Mouse (Mus musculus) intestine, embryonic 15.5 days (tissue): ENCODE measurements around the gene Prnd. TPM values are rescaled to one million over a fixed set of nuclear protein-coding genes. Genes with fewer than 3 reads are reported as not detected.

Experiments
- ATAC-seq: fragments of 200-750 bp; cut with Nextera tagmentation; 2 replicates; pipeline ENCODE4 v1.8.0; 2017; ENCODE audit warnings: moderate TSS enrichment, moderate library complexity
- H3K27ac ChIP-seq: fragments of 300-500 bp; sonication (generic); 2 replicates; pipeline ENCODE4 v1.5.1; 2015; ENCODE audit warnings: mild to moderate bottlenecking, inconsistent platforms
- H3K27me3 ChIP-seq: fragments of 300-500 bp; sonication (generic); replicated peaks from 2 replicates; pipeline ENCODE4 v1.6.1; 2015; ENCODE audit warnings: inconsistent platforms
- H3K36me3 ChIP-seq: fragments of 300-500 bp; sonication (generic); 2 replicates; pipeline ENCODE4 v1.6.1; 2015; ENCODE audit warnings: inconsistent platforms
- H3K4me1 ChIP-seq: fragments of 300-500 bp; sonication (generic); replicated peaks from 2 replicates; pipeline ENCODE4 v1.6.1; 2015; ENCODE audit warnings: inconsistent platforms
- H3K4me2 ChIP-seq: fragments of 300-500 bp; sonication (generic); replicated peaks from 2 replicates; pipeline ENCODE4 v1.6.1; 2015; ENCODE audit warnings: mild to moderate bottlenecking, inconsistent platforms
- H3K4me3 ChIP-seq: fragments of 300-500 bp; sonication (generic); replicated peaks from 2 replicates; pipeline ENCODE4 v1.5.1; 2015; ENCODE audit warnings: inconsistent platforms
- H3K9ac ChIP-seq: fragments of 300-500 bp; sonication (generic); 2 replicates; pipeline ENCODE4 v1.6.1; 2015; ENCODE audit warnings: inconsistent platforms
- H3K9me3 ChIP-seq: fragments of 300-500 bp; sonication (generic); 2 replicates; pipeline ENCODE4 v1.6.1; 2016; ENCODE audit warnings: inconsistent platforms
- WGBS: fragments of 180-500 bp; shearing (Covaris S2); methylation state at CpG from one replicate; pipeline ENCODE4 v1.1.7; 2015; 5-methylcytosine and 5-hydroxymethylcytosine counted together
- polyA plus RNA-seq: library from polyadenylated mRNA; unstranded; fragments of >200 nt; fragmentation: Nextera tagmentation; extraction: Ambion mirVana; gene quantifications from 2 replicates; pipeline ENCODE4 v1.2.1, GENCODE M21; 2015

The Prnd gene
- polyA plus RNA-seq, 1 experiment from 2014 or later: 34.6 TPM

DNA sequence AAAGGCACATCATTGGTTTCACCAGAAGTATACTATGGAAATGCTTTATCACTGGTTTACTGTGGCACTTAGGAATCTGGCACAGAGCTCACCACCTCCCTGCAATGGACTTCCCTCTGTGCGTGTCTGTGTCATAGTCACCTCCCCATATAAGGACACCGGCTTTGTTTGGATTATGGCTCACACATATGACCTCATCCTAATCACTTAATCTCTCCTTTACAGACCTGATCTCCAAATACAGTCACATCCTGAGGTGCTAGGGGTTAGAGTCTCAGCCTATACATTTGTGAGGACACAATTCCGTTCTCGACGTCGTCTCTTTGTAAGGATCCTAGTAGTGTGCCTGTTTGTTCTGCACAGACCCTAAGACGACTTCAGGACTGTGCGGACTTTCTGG is 5.4 kb upstream of the Prnd start:
- ATAC-seq: no peak
- Histone ChIP-seq H3K27ac (no peak overlapping the region), H3K36me3 (no peaks in the 10 kb centered on the region), H3K9me3 (no peaks in the 10 kb centered on the region), H3K9ac (no peak overlapping the region), H3K4me3 (no peak overlapping the region), H3K27me3 (no peaks in the 10 kb centered on the region), H3K4me1 (no peaks in the 10 kb centered on the region), H3K4me2 (no peak overlapping the region)
- WGBS: 67% methylated on average over 8 of the region's 8 CpGs

DNA sequence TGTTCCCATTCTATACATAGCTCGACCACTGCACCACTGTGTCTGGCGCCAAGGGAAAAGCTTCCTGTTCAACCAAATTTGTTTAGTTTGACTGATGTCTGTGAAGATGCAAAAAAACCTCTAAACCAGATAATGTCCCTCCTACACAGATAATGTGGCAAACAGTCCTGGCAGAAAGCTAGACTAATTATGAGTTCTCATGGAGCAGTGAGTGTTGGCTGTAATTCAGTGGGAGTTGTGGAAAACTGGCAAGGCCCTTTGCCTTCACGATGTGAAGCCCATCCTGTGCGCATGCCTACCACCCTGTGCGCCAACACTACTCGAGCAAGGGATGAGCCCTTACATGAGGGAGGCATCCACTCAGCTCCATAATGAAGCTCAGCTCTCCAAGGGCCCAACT is 4.9 kb upstream of the Prnd start:
- no peak overlapping the region for H3K4me3 ChIP-seq
- no peak overlapping the region for H3K9ac ChIP-seq
- ATAC-seq: no peak
- no peaks in the 10 kb centered on the region for H3K27me3 ChIP-seq
- H3K9me3 ChIP-seq: no peaks in the 10 kb centered on the region
- H3K36me3 ChIP-seq: no peaks in the 10 kb centered on the region
- 76% methylated on average over 6 of the region's 6 CpGs for whole genome bisulfite sequencing
- no peak overlapping the region for H3K27ac ChIP-seq
- no peak overlapping the region for H3K4me2 ChIP-seq
- H3K4me1 ChIP-seq: no peaks in the 10 kb centered on the region

DNA sequence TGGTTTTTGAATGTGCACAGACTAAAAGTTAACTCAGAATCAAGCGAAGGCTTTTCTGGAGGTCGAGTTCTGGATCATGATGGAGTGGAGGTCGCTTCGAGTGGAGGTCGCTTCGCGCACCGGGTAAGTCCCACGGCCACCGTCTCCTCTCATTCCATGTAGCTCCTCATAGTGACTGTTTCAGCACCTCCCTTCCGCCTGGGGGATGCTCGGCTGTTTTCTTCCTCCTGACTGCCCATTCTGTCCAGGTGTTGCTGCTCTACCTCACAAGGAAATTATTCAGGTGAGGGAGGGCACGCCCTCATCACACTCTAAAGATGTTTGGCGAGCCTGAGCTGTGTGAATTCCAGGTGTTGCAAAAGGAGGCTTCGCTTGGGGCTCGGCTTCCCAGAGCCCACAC is 4.3 kb upstream of the Prnd start:
- no peak overlapping the region for H3K27ac ChIP-seq
- WGBS: 86% methylated on average over 16 of the region's 16 CpGs

DNA sequence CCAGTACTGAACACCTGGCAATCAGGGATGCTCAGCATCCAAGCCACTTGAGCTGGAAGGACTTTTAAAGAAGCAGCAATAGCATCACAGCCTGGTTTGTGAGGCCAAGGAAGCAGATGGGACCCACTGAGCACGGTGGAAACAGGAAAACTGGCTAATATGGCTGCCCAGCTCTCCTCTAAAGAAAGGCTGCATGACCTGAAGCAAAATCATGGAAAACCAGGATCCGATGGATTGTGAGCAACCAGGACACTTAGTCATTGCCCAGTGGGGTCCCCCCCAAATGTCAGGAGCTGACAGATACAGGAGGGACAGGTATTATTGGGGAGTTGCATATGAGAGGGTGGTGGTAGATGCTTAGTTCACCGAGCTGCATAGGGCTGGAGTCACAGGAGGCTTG is 2.5 kb upstream of the Prnd start:
- 89% methylated on average over 3 of the region's 3 CpGs for WGBS
- H3K27ac ChIP-seq: no peak overlapping the region
- H3K9ac ChIP-seq: no peak overlapping the region
- no peak for ATAC-seq
- peaks cover 5% of the 10 kb centered on the region for H3K27me3 ChIP-seq
- no peak overlapping the region for H3K4me2 ChIP-seq
- H3K4me3 ChIP-seq: no peak overlapping the region
- 0 out of 2 replicates have a peak, but pooled peaks cover 1% of the 10 kb centered on the region for H3K4me1 ChIP-seq
- no peaks in the 10 kb centered on the region for H3K9me3 ChIP-seq
- H3K36me3 ChIP-seq: no peaks in the 10 kb centered on the region

More for the DNA sequence above, 4.3 kb upstream of the Prnd start:
- Histone ChIP-seq H3K4me2 (no peak overlapping the region), H3K9ac (no peak overlapping the region), H3K4me1 (no peaks in the 10 kb centered on the region), H3K4me3 (no peak overlapping the region), H3K36me3 (no peaks in the 10 kb centered on the region), H3K9me3 (no peaks in the 10 kb centered on the region), H3K27me3 (no peaks in the 10 kb centered on the region)
- no peak for ATAC-seq

DNA sequence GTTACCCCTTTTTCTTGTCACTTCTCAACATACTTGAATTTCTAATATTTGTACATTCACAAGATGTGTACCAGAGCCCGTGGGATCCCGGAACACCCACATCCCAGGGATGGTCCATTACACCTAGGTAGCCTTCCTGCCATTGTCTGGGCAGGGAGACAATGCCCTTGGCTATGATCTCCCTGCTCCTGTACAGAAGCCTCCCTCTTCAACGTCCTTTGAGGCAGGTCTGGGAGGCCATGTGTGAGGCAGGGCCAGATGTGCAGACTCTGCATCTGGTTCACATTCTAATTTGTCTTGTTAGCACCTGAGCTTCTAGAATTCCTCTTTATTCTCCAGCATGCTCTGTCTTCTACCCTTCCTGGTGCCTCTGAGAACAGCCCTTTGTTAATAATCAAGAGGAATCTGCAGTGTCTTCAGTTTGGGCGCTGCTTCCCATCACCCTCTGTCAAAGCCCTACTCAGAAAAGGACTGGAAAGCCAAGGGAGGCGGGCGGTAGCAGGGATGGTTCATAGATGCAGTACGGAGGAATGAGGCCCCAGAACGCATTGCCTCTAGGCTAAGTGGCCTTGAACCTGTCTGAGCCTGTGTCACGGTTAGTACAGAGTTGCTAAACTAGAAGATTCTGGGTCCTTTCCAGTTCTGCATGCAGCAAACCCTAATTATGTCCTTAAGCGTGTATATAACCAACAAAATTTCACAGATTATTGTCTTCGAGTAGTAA is 1.6 kb upstream of the Prnd start:
- H3K9me3 ChIP-seq: no peaks in the 10 kb centered on the region
- H3K27ac ChIP-seq: no peak overlapping the region
- WGBS: 59% methylated on average over 11 of the region's 11 CpGs
- no peak overlapping the region for H3K9ac ChIP-seq
- no peak overlapping the region for H3K4me2 ChIP-seq
- peaks cover 13% of the 10 kb centered on the region for H3K27me3 ChIP-seq
- ATAC-seq: no peak
- H3K36me3 ChIP-seq: no peaks in the 10 kb centered on the region
- H3K4me3 ChIP-seq: no peak overlapping the region
- H3K4me1 ChIP-seq: 0 out of 2 replicates have a peak, but pooled peaks cover 5% of the 10 kb centered on the region

DNA sequence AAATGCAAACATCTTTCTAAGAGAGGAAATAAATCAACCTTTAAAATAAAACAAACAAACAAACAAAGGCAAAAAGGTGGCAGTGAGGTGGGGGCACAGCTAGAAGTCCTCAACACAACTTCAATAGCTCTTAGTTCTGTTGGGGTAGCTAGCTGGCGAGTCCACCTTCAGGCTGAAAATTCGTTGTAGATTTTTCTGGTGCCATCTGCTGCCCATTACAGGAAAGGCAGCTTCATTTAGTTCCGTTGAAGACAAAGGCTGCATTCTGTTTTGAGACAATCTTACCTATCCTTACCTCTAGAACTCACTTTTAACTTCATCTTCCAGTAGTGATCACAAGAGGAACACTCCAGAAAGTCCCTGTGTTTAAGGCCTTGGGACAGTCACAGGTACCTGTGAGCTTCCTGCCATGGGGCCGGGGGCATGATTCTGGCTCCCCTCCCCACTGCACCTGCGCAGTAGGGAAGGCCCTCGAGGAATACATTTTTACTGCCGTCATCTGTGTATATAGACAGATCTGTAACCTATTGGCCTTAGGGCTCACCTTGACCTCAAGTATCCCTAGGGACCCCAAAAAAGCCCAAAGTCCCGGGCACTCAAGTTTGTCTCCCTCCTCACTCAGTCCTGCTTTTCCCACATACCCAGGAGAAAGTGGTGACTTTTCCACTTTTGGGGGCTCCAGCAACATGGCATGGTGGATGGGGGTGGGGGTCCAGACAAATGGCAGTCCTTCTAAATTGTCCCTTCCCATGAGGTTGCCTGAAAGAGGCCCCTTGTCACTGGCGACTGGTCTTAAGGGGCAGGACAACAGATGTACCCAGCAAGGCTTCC is 679 bp upstream of the Prnd start:
- H3K4me1 ChIP-seq: 0 out of 2 replicates have a peak, but pooled peaks cover 5% of the 10 kb centered on the region
- no peak overlapping the region for H3K9ac ChIP-seq
- no peak overlapping the region for H3K4me3 ChIP-seq
- H3K36me3 ChIP-seq: no peaks in the 10 kb centered on the region
- H3K9me3 ChIP-seq: no peaks in the 10 kb centered on the region
- no peak overlapping the region for H3K4me2 ChIP-seq
- ATAC-seq: no peak
- WGBS: 46% methylated on average over 9 of the region's 9 CpGs
- no peak overlapping the region for H3K27ac ChIP-seq
- peaks cover 14% of the 10 kb centered on the region for H3K27me3 ChIP-seq

DNA sequence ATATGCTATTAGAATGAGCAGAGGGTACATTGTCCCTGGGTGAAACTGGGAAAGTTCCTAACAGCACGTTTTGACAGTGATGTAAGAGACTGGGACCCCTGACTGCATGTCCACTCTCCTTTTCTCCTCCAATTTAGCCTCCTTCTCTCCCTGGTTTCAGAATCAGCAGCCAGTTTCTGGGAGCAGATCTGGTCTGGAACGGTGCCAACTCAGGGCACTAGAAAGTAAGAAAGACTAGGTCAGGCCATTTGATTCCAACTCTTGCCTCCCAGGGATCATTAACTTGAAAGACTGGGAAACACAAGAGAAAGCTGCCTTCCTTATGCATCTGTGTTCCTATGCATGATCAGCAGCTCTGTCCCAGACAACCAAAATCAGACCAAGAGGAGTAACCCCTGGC is 1.8 kb downstream of the Prnd start:
- Histone ChIP-seq H3K36me3 (no peaks in the 10 kb centered on the region), H3K4me3 (no peak overlapping the region), H3K9ac (no peak overlapping the region), H3K4me2 (peak overlapping the region; percentile 49; the same call in 1 of the 2 replicates), H3K9me3 (no peaks in the 10 kb centered on the region), H3K27me3 (peaks cover 14% of the 10 kb centered on the region), H3K27ac (no peak overlapping the region), H3K4me1 (0 out of 2 replicates have a peak, but pooled peaks cover 5% of the 10 kb centered on the region)
- no peak for ATAC-seq
- WGBS: 49% methylated on average over 2 of the region's 2 CpGs

DNA sequence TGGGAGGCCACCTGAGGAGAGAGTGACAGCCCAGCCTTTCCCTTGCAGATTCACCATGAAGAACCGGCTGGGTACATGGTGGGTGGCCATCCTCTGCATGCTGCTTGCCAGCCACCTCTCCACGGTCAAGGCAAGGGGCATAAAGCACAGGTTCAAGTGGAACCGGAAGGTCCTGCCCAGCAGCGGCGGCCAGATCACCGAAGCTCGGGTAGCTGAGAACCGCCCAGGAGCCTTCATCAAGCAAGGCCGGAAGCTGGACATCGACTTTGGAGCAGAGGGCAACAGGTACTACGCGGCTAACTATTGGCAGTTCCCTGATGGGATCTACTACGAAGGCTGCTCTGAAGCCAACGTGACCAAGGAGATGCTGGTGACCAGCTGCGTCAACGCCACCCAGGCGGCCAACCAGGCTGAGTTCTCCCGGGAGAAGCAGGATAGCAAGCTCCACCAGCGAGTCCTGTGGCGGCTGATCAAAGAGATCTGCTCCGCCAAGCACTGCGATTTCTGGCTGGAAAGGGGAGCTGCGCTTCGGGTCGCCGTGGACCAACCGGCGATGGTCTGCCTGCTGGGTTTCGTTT is 2.4 kb downstream of the Prnd start:
- no peaks in the 10 kb centered on the region for H3K36me3 ChIP-seq
- 0 out of 2 replicates have a peak, but pooled peaks cover 5% of the 10 kb centered on the region for H3K4me1 ChIP-seq
- WGBS: 10% methylated on average over 29 of the region's 29 CpGs
- no peak for ATAC-seq
- peak overlapping the region; percentile 17 for H3K4me3 ChIP-seq
- no peaks in the 10 kb centered on the region for H3K9me3 ChIP-seq
- H3K27ac ChIP-seq: no peak overlapping the region
- H3K27me3 ChIP-seq: peaks cover 14% of the 10 kb centered on the region
- H3K9ac ChIP-seq: no peak overlapping the region
- H3K4me2 ChIP-seq: peak overlapping the region; percentile 49

DNA sequence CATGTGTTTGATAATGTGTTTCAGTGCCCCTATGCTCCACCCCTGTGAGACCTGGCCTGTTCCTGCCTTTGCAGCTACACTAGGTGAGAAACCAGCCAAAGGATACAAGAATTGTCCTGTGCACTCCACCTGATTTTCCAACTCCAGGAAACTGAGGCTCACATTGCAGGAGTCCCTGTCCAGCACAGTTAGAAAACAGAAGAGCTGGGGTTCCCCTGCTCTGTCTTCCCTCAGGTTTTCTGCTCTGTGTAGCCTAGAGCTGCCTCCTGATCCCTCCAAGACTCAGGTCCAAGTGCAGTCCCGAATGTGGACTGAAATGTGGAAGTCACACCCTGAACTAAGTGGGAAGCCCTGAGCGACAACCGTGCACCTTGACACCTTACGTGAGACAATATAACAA is 3.0 kb downstream of the Prnd start:
- ATAC-seq: no peak
- H3K4me3 ChIP-seq: peak overlapping the region; percentile 17; the same call in 1 of the 2 replicates
- no peak overlapping the region for H3K27ac ChIP-seq
- 0 out of 2 replicates have a peak, but pooled peaks cover 5% of the 10 kb centered on the region for H3K4me1 ChIP-seq
- no peaks in the 10 kb centered on the region for H3K9me3 ChIP-seq
- WGBS: 87% methylated on average over 4 of the region's 4 CpGs
- H3K4me2 ChIP-seq: peak overlapping the region; percentile 49; the same call in 1 of the 2 replicates
- no peak overlapping the region for H3K9ac ChIP-seq
- no peaks in the 10 kb centered on the region for H3K36me3 ChIP-seq
- peaks cover 14% of the 10 kb centered on the region for H3K27me3 ChIP-seq

DNA sequence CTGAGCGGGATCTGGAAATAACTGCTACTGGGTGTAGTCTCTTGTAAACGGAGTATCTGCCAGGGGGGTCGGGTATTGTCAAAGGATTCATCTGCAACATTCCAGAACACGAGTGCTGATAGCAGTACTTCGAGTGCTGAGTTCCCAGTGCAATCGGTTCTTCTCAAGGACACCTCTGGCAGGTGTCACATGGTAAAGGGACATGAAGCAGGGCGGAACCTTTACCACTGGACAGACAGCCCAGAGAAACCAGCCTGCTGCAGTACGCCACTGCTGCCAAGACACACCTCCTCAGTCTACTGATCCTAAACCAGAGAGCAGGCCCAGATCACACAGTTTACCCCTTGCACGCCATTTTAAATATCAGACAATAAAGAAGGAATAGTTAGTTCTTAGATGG is 4.2 kb downstream of the Prnd start:
- Histone ChIP-seq H3K4me2 (peak overlapping the region; percentile 56), H3K36me3 (no peaks in the 10 kb centered on the region), H3K27ac (no peak overlapping the region), H3K9me3 (no peaks in the 10 kb centered on the region), H3K4me3 (peak overlapping the region; percentile 16), H3K4me1 (0 out of 2 replicates have a peak, but pooled peaks cover 5% of the 10 kb centered on the region), H3K9ac (no peak overlapping the region), H3K27me3 (peaks cover 14% of the 10 kb centered on the region)
- 39% methylated on average over 9 of the region's 9 CpGs for WGBS
- ATAC-seq: peak; percentile 69

DNA sequence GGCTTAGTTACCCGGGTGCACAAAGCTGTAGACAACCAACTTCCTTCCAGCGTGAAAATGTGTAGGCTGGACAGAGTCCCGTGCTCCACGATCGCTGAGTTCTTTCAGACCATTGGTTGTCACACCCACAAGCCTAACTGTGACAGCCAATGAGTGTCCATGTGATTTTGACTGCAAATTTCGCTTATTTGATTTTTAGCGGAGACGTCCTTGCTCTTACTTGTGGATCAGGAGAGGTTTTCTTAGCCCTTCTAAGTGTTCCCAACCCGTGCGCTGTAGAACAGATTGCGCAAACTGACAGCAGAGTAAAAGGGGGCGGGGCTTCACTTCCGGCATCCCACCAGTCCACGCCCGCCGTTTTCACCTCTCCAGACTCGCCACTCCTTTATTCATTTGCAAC is 4.6 kb downstream of the Prnd start:
- Histone ChIP-seq H3K36me3 (no peaks in the 10 kb centered on the region), H3K4me3 (peak overlapping the region; percentile 16), H3K9me3 (no peaks in the 10 kb centered on the region), H3K4me2 (peak overlapping the region; percentile 56), H3K27ac (no peak overlapping the region), H3K27me3 (peaks cover 14% of the 10 kb centered on the region), H3K4me1 (0 out of 2 replicates have a peak, but pooled peaks cover 5% of the 10 kb centered on the region), H3K9ac (no peak overlapping the region)
- WGBS: 2% methylated on average over 17 of the region's 17 CpGs
- peak; percentile 71 for ATAC-seq
